Mouse (Mus musculus): ENCODE results near the gene Gbx1. TPM values are rescaled to one million over a fixed set of nuclear protein-coding genes. Genes with fewer than 3 reads are reported as not detected.

The Gbx1 gene
- polyA plus RNA-seq, 1 experiment: not detected

GRCm38 (mm10) chr5:24505513-24505912 lies 21.5 kb downstream of the Gbx1 start:
- no peak for TF ChIP-seq POLR2A (IDR thresholded peaks at IDR 0.05; ENCODE audit: low read depth, low read length)
- no peak for TF ChIP-seq CTCF (IDR thresholded peaks at IDR 0.05; ENCODE audit: extremely low read depth, insufficient read length, insufficient replicate concordance, low read depth, low read length)
- 44% methylated on average over 2 of the region's 2 CpGs for WGBS
- Histone ChIP-seq H3K27me3 (ENCODE audit: control insufficient read depth, insufficient read depth, low read length) (0 out of 2 replicates have a peak, but pooled peaks cover 5% of the 10 kb centered on the region), H3K27ac (ENCODE audit: insufficient read depth, low read depth, low read length) (no peak overlapping the region), H3K4me3 (ENCODE audit: low read depth, low read length) (no peak overlapping the region), H3K4me1 (ENCODE audit: control insufficient read depth, insufficient read depth, insufficient read length, low read length) (no peaks in the 10 kb centered on the region), H3K36me3 (ENCODE audit: control insufficient read depth, insufficient read depth, low read length) (peaks cover 11% of the 10 kb centered on the region)

GRCm38 (mm10) chr5:24502786-24503185 lies 24.2 kb downstream of the Gbx1 start:
- H3K36me3 ChIP-seq (ENCODE audit: control insufficient read depth, insufficient read depth, low read length): peaks cover 25% of the 10 kb centered on the region
- 0 out of 2 replicates have a peak, but pooled peaks cover 5% of the 10 kb centered on the region for H3K27me3 ChIP-seq (ENCODE audit: control insufficient read depth, insufficient read depth, low read length)
- no peak overlapping the region for H3K4me3 ChIP-seq (ENCODE audit: low read depth, low read length)
- H3K4me1 ChIP-seq (ENCODE audit: control insufficient read depth, insufficient read depth, insufficient read length, low read length): no peaks in the 10 kb centered on the region
- no peak overlapping the region for H3K27ac ChIP-seq (ENCODE audit: insufficient read depth, low read depth, low read length)
- 76% methylated on average over 4 of the region's 4 CpGs for WGBS
- no peak for TF ChIP-seq POLR2A (IDR thresholded peaks at IDR 0.05; ENCODE audit: low read depth, low read length)
- no peak for TF ChIP-seq CTCF (IDR thresholded peaks at IDR 0.05; ENCODE audit: extremely low read depth, insufficient read length, insufficient replicate concordance, low read depth, low read length)

DNA sequence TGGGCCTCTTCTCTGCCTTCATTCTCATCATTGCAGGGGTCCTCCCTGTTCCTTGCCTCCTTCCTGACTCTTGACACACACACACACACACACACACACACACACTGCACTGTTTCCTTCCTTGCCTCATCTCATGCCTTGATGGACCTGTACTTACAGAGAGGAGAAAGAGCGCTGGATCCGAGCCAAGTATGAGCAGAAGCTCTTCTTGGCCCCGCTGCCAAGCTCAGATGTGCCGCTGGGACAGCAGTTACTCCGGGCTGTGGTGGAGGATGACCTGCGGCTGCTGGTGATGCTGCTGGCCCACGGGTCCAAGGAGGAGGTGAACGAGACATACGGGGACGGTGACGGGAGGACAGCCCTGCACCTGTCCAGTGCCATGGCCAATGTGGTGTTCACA lies 26.2 kb downstream of the Gbx1 start:
- WGBS: 86% methylated on average over 11 of the region's 11 CpGs
- TF ChIP-seq CTCF (IDR thresholded peaks at IDR 0.05; ENCODE audit: extremely low read depth, insufficient read length, insufficient replicate concordance, low read depth, low read length): no peak
- no peak for TF ChIP-seq POLR2A (IDR thresholded peaks at IDR 0.05; ENCODE audit: low read depth, low read length)
- Histone ChIP-seq H3K27me3 (ENCODE audit: control insufficient read depth, insufficient read depth, low read length) (0 out of 2 replicates have a peak, but pooled peaks cover 5% of the 10 kb centered on the region), H3K27ac (ENCODE audit: insufficient read depth, low read depth, low read length) (no peak overlapping the region), H3K36me3 (ENCODE audit: control insufficient read depth, insufficient read depth, low read length) (peaks cover 25% of the 10 kb centered on the region), H3K4me1 (ENCODE audit: control insufficient read depth, insufficient read depth, insufficient read length, low read length) (no peaks in the 10 kb centered on the region), H3K4me3 (ENCODE audit: low read depth, low read length) (no peak overlapping the region)

- 94% methylated on average over 10 of the region's 10 CpGs for WGBS
- Histone ChIP-seq H3K36me3 (ENCODE audit: control insufficient read depth, insufficient read depth, low read length) (peaks cover 32% of the 10 kb centered on the region), H3K4me1 (ENCODE audit: control insufficient read depth, insufficient read depth, insufficient read length, low read length) (no peaks in the 10 kb centered on the region), H3K27me3 (ENCODE audit: control insufficient read depth, insufficient read depth, low read length) (no peaks in the 10 kb centered on the region), H3K27ac (ENCODE audit: insufficient read depth, low read depth, low read length) (no peak overlapping the region), H3K4me3 (ENCODE audit: low read depth, low read length) (no peak overlapping the region)
- TF ChIP-seq POLR2A (IDR thresholded peaks at IDR 0.05; ENCODE audit: low read depth, low read length) (no peak), CTCF (IDR thresholded peaks at IDR 0.05; ENCODE audit: extremely low read depth, insufficient read length, insufficient replicate concordance, low read depth, low read length) (no peak)
These were observed 27.9 kb downstream of the Gbx1 start for GRCm38 (mm10) chr5:24499113-24499512.

DNA sequence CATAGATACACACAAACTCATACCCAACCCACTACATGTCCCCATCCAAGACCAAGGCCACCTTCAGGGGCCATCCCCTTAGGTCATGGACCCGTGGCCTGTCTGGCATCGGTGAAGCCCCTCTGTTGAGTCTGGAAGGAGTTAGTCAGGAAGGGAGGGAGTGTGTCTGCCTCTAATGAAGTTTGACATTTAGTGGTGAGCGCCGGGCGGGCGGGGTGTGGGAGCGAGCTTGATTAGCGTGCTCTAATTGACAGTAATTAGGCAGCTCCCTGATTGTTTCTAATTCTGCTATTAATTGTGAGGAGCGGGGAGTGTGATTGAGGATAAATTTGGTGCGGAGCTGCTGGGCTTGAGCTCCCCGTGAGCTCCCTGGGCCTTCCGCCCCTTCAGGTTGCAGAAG lies 29.5 kb downstream of the Gbx1 start:
- H3K27me3 ChIP-seq (ENCODE audit: control insufficient read depth, insufficient read depth, low read length): no peaks in the 10 kb centered on the region
- peaks cover 40% of the 10 kb centered on the region for H3K36me3 ChIP-seq (ENCODE audit: control insufficient read depth, insufficient read depth, low read length)
- WGBS: 91% methylated on average over 12 of the region's 12 CpGs
- no peak overlapping the region for H3K4me3 ChIP-seq (ENCODE audit: low read depth, low read length)
- H3K4me1 ChIP-seq (ENCODE audit: control insufficient read depth, insufficient read depth, insufficient read length, low read length): no peaks in the 10 kb centered on the region
- no peak overlapping the region for H3K27ac ChIP-seq (ENCODE audit: insufficient read depth, low read depth, low read length)
- TF ChIP-seq CTCF (IDR thresholded peaks at IDR 0.05; ENCODE audit: extremely low read depth, insufficient read length, insufficient replicate concordance, low read depth, low read length): no peak
- no peak for TF ChIP-seq POLR2A (IDR thresholded peaks at IDR 0.05; ENCODE audit: low read depth, low read length)

DNA sequence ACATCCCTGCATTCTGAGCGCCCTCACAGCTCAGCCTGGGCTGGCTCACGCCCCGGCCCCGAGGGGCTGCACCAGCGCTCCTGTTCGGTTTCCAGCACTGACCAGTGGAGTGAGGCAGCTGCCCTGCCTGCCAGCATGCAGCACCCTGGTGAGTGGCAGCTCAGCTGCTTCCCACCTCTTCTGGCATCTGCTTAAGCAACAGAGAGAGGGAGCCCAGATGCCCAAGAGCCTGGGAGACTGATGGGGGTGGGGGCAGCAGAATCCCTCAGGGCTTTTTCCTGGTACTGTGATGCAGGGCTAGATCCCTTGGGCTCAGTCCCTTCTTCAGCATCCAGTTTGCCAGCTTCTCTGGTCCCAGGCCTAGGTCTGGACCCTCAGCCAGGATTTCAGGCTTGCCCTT lies 30.2 kb downstream of the Gbx1 start:
- 89% methylated on average over 6 of the region's 6 CpGs for WGBS
- Histone ChIP-seq H3K27ac (ENCODE audit: insufficient read depth, low read depth, low read length) (no peak overlapping the region), H3K36me3 (ENCODE audit: control insufficient read depth, insufficient read depth, low read length) (peaks cover 47% of the 10 kb centered on the region), H3K4me1 (ENCODE audit: control insufficient read depth, insufficient read depth, insufficient read length, low read length) (no peaks in the 10 kb centered on the region), H3K27me3 (ENCODE audit: control insufficient read depth, insufficient read depth, low read length) (no peaks in the 10 kb centered on the region), H3K4me3 (ENCODE audit: low read depth, low read length) (no peak overlapping the region)
- TF ChIP-seq POLR2A (IDR thresholded peaks at IDR 0.05; ENCODE audit: low read depth, low read length) (no peak), CTCF (IDR thresholded peaks at IDR 0.05; ENCODE audit: extremely low read depth, insufficient read length, insufficient replicate concordance, low read depth, low read length) (no peak)

DNA sequence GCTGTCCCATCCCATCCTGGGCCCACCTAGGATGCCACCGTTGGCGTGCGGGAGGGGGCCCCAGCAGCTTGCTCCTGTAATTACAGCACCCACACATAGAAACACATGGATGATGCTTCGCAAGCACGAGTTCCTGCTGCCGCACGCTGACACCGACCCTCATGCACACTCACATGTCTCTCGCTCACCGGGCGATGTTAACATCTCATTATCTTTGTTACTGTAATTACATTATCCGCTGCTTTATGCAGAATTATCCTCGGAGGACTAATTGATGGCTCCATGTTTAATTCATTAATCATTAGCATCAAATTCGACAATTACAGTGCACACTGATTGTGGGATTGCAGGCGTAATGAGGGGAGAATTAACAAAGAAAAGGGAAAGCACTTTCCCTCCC lies 32.0 kb downstream of the Gbx1 start:
- Histone ChIP-seq H3K36me3 (ENCODE audit: control insufficient read depth, insufficient read depth, low read length) (peaks cover 41% of the 10 kb centered on the region), H3K27ac (ENCODE audit: insufficient read depth, low read depth, low read length) (no peak overlapping the region), H3K27me3 (ENCODE audit: control insufficient read depth, insufficient read depth, low read length) (no peaks in the 10 kb centered on the region), H3K4me3 (ENCODE audit: low read depth, low read length) (no peak overlapping the region), H3K4me1 (ENCODE audit: control insufficient read depth, insufficient read depth, insufficient read length, low read length) (no peaks in the 10 kb centered on the region)
- WGBS: 95% methylated on average over 15 of the region's 15 CpGs
- TF ChIP-seq POLR2A (IDR thresholded peaks at IDR 0.05; ENCODE audit: low read depth, low read length) (no peak), CTCF (IDR thresholded peaks at IDR 0.05; ENCODE audit: extremely low read depth, insufficient read length, insufficient replicate concordance, low read depth, low read length) (no peak)
